Mouse (Mus musculus) left cerebral cortex, postnatal 36 days (tissue): ENCODE measurements around the gene Kdelr3. TPM values are rescaled to one million over a fixed set of nuclear protein-coding genes. Genes with fewer than 3 reads are reported as not detected.

Experiments used
- DNase-seq, 2 experiments: peaks; one replicate each; pipeline ENCODE4 v3.0.0; 2021 to 2022; ENCODE audit warnings: low spot score in 2 of 2, mixed read lengths in 1 of 2
- intact Hi-C: fragments of 180-260 bp; cut with DNase I; formaldehyde crosslinking; loops from one replicate; pipeline ENCODE4 v1.15.1; 2025
- total RNA-seq, 2 experiments: library from RNA; stranded (reverse); gene quantifications; 2 replicates each; pipeline ENCODE4 v1.2.3; 2021

Gene Kdelr3
- total RNA-seq: 1 to 10 TPM in 1 of 2 experiments, under 1 TPM in 1; 0.59 to 1.1 TPM

- DNase-seq: peak; percentile 35 to 61
- intact Hi-C loops: no loop called here
Observed at GRCm38 (mm10) chr15:79516171-79517096, at the start of gene Kdelr3. Kdelr3 (plus strand) TSS chr15:79516411.

GRCm38 (mm10) chr15:79466601-79467286, 49.5 kb upstream of the Kdelr3 start:
- peak; percentile 73 to 84 for DNase-seq
- intact Hi-C loops: loop anchor here (1.0 to 5.0 kb wide), 2 partner anchors 84 to 223 kb away; no protein-coding TSS in a partner anchor

- intact Hi-C loops: loop anchor here (5.0 kb wide), 1 partner anchor 87 kb away; no protein-coding TSS in a partner anchor
- no peak for DNase-seq
Observed at GRCm38 (mm10) chr15:79469577-79469976, 46.6 kb upstream of the Kdelr3 start.

GRCm38 (mm10) chr15:79470583-79470982, 45.6 kb upstream of the Kdelr3 start:
- intact Hi-C loops: loop anchor here (5.0 kb wide), 1 partner anchor 42 kb away; no protein-coding TSS in a partner anchor
- no peak for DNase-seq

- intact Hi-C loops: loop anchor here (5.0 kb wide), 1 partner anchor 41 kb away; no protein-coding TSS in a partner anchor
- DNase-seq: peak in 1 of 2 experiments; percentile 49
Observed at GRCm38 (mm10) chr15:79471095-79471494, 45.1 kb upstream of the Kdelr3 start.

GRCm38 (mm10) chr15:79473042-79473441, 43.2 kb upstream of the Kdelr3 start:
- intact Hi-C loops: loop anchor here (5.0 kb wide), 1 partner anchor 39 kb away; no protein-coding TSS in a partner anchor
- DNase-seq: no peak

GRCm38 (mm10) chr15:79473638-79474355, 42.4 kb upstream of the Kdelr3 start:
- intact Hi-C loops: loop anchor here (5.0 kb wide), 1 partner anchor 39 kb away; no protein-coding TSS in a partner anchor
- DNase-seq: no peak

GRCm38 (mm10) chr15:79477227-79477626, 39.0 kb upstream of the Kdelr3 start:
- intact Hi-C loops: no loop called here
- DNase-seq: no peak

GRCm38 (mm10) chr15:79481181-79481688, 35.0 kb upstream of the Kdelr3 start:
- DNase-seq: peak; percentile 70 to 76
- intact Hi-C loops: loop anchor here (1.0 kb wide), 1 partner anchor 21 kb away; no protein-coding TSS in a partner anchor

- intact Hi-C loops: no loop called here
- no peak for DNase-seq
Observed at GRCm38 (mm10) chr15:79489463-79489862, 26.7 kb upstream of the Kdelr3 start.

- DNase-seq: peak in 1 of 2 experiments; percentile 73
- intact Hi-C loops: no loop called here
Observed at GRCm38 (mm10) chr15:79493527-79493926, 22.7 kb upstream of the Kdelr3 start.

- DNase-seq: no peak
- intact Hi-C loops: no loop called here
Observed at GRCm38 (mm10) chr15:79500110-79500509, 16.1 kb upstream of the Kdelr3 start.

GRCm38 (mm10) chr15:79502891-79503341, 13.3 kb upstream of the Kdelr3 start:
- peak; percentile 72 to 77 for DNase-seq

GRCm38 (mm10) chr15:79503438-79503837, 12.8 kb upstream of the Kdelr3 start:
- intact Hi-C loops: no loop called here
- no peak for DNase-seq

More at GRCm38 (mm10) chr15:79502891-79503341, 13.3 kb upstream of the Kdelr3 start:
- intact Hi-C loops: loop anchor here (1.0 kb wide), 1 partner anchor 22 kb away; no protein-coding TSS in a partner anchor

GRCm38 (mm10) chr15:79504707-79505452, 11.3 kb upstream of the Kdelr3 start, which contains the start of gene Kcnj4:
Kcnj4 (minus strand) TSS chr15:79505241.
- DNase-seq: no peak
- intact Hi-C loops: no loop called here

GRCm38 (mm10) chr15:79505616-79506283, 10.5 kb upstream of the Kdelr3 start:
- peak; percentile 81 to 84 for DNase-seq
- intact Hi-C loops: no loop called here

- no peak for DNase-seq
- intact Hi-C loops: no loop called here
Observed at GRCm38 (mm10) chr15:79506460-79506859, 9.8 kb upstream of the Kdelr3 start.
